Mouse (Mus musculus) thymus, postnatal 14 days (tissue): ENCODE measurements around the gene Adarb1.

Experiments
- DNase-seq: peaks from one replicate; pipeline ENCODE4 v3.0.0; 2021

Adarb1 gene

GRCm38 (mm10) chr10:77380716-77381115, 37.4 kb downstream of the Adarb1 start:
- DNase-seq = no peak

- DNase-seq = no peak
These were observed 38.9 kb downstream of the Adarb1 start for GRCm38 (mm10) chr10:77379199-77379598.

- no peak for DNase-seq
These were observed 42.0 kb downstream of the Adarb1 start for GRCm38 (mm10) chr10:77376056-77376455.

- DNase-seq = no peak
These were observed 43.1 kb downstream of the Adarb1 start for GRCm38 (mm10) chr10:77374948-77375347.

- DNase-seq = no peak
These were observed 43.7 kb downstream of the Adarb1 start for GRCm38 (mm10) chr10:77374407-77374806.

GRCm38 (mm10) chr10:77370129-77370528, 47.9 kb downstream of the Adarb1 start:
- DNase-seq = no peak

- DNase-seq = no peak
These were observed 50.1 kb downstream of the Adarb1 start for GRCm38 (mm10) chr10:77367973-77368372.

DNA sequence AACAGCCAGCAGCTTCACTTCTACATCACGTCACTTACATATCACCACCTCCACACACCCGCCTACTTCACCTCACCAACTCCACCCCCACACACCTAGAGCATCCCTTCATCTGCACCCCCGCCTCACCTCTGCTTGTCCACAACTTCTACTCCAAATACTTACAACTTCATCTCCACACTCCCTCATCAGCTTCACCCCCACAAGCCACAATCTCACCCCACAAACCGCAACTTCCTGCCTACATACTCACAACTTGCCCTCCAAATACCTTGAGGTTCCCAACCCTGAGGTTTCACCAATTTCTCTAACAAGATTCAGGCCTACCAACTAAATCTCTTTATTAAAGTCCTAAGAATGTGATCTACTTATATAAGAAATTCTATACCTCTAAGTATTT, 51.1 kb downstream of the Adarb1 start:
- peak; percentile 36 for DNase-seq

DNA sequence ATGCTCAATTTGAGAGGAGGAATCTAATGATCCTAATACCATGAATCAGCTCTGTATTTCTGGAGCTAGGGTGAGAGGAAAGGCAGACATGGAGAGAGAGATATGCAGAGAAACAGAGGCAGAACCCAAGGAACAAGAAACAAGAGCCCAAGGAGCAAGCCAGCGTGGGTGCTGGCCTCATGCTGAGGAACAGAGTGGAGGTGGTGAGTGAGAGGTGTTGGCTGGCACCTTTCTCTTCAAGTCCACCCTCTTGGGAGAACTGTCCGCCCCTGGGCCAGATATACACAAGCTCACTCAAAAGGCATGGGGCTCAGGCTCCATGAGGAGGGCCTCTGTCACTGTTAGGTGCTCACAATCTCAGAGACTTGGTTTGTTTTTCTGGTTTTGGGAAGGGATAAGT, 52.9 kb downstream of the Adarb1 start:
- no peak for DNase-seq

DNA sequence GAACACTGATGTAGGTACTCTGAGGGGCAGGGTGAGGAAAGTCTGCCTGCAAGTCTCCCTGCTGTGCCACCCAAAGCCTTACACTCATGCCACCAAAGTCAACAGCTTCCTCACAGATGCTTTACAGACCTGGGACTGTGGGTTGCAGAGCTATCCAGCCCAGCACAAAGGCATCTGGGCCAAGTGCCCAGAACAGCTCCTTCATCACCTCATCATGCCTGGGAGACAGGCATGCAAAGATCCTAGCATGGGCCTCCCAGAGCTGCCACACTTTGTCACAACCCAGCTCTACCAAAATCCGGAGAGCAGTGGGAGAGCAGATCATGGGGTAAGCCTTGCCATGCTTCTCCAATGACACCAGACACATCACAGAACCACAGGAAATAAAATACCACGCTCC, 57.6 kb downstream of the Adarb1 start:
- no peak for DNase-seq

- DNase-seq = no peak
These were observed 60.1 kb downstream of the Adarb1 start for GRCm38 (mm10) chr10:77357957-77358356.

- DNase-seq = peak; percentile 74
These were observed 64.9 kb downstream of the Adarb1 start for GRCm38 (mm10) chr10:77353031-77353745.

- DNase-seq = no peak
These were observed 75.2 kb downstream of the Adarb1 start for GRCm38 (mm10) chr10:77342842-77343241.

- DNase-seq = no peak
These were observed 76.4 kb downstream of the Adarb1 start for GRCm38 (mm10) chr10:77341711-77342110.

GRCm38 (mm10) chr10:77341059-77341458, 77.0 kb downstream of the Adarb1 start:
- DNase-seq = no peak

DNA sequence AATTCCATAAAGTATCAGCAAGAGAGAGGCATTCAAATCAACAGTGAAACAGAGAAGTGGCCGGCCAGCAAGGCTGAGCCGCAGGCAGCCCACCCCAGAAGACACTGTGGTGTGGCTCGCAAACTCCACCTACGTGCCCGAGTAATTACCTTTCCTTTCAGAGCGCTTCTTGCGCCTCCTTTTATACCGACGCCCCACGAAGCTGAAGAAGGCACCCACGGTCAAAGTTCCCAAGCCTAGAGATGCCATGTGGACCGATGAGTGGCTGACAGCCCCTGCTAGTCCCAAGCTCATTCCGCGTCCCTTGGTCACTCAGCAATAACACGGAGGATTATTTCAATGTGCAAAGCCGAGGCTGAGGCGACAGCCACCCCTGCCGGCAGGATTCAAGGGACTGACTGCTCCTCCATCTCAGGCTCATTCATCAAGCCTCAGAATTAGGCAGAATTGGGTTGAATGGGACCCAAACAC, 78.2 kb downstream of the Adarb1 start:
- no peak for DNase-seq

GRCm38 (mm10) chr10:77333518-77333917, 84.6 kb downstream of the Adarb1 start:
- no peak for DNase-seq

- DNase-seq = no peak
These were observed 88.5 kb downstream of the Adarb1 start for GRCm38 (mm10) chr10:77329446-77330094.

DNA sequence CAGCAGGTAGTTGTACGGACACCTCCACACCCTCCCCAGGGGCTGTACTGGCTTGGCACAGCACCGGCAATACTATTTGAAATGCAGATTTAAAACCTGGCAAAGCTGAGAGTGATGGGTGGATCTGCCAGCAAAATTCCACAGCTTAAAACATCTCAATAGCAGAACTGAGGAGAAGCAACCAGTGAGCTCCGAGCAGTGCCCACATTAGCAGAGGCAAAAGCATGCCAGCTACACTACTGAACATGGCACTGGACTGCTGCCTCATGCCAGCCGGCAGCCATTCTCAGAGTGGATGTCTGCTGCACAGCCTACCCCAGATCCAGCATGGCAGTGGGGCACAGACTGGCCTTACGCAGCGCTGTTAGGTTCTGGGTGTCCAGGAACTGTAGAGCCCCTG, 93.4 kb downstream of the Adarb1 start:
- DNase-seq = no peak

DNA sequence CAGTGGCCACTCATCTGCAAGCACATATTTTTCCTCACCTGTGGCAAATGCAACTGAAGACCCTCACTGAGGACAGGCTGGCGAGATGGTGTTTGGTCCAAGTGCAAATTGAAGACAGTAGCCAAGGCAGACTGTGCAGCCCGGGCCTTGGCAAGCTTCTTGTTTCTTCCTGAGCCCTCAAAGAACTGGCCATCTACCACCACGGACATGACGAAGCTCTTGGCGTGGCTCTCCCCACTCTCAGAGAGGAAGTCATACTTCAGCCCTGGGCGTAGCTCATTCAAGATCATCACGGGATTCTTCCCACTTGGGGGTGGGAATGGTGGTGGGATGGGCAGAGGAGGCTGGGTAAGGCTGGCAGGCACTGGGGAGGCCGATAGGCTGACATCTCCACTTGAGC, 96.5 kb downstream of the Adarb1 start:
- DNase-seq = no peak

DNA sequence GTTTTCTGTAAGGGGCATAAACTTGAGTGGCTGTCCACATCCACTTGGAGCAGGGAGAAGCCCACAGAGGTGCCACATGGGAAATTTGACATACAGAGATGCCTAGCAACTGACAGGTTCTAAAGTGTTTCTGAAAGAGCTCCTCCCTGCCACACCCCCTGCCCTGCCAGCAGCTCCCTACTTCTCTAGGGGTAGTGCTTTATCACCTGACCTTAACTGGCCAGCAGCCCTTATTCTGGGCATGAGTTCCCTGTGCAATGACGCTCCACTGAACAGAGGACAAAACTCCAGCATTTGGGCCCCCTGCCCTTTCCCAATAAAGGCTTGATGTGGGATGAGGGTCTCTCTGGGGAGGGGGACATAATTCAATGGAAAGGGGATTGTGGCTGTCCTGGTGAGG, 97.1 kb downstream of the Adarb1 start:
- no peak for DNase-seq

DNA sequence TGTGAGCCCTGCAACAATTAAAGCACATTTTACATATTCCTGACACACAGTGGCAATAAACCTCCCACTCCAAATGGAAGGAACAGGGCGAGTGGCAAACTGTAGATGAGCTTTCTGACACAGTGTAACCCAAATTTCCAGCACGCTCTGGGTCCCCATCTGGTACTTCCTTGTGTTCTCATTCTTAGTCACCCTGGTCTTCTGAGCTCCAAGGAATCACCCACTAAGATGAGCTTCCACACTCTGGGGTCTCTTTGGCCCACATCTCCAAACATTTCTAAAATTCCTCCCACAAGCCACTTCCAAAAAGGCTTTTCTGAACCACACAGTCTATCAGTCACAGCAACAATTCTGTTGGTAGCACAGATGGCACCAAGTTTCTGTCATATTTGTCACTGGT, 102.4 kb downstream of the Adarb1 start:
- no peak for DNase-seq

DNA sequence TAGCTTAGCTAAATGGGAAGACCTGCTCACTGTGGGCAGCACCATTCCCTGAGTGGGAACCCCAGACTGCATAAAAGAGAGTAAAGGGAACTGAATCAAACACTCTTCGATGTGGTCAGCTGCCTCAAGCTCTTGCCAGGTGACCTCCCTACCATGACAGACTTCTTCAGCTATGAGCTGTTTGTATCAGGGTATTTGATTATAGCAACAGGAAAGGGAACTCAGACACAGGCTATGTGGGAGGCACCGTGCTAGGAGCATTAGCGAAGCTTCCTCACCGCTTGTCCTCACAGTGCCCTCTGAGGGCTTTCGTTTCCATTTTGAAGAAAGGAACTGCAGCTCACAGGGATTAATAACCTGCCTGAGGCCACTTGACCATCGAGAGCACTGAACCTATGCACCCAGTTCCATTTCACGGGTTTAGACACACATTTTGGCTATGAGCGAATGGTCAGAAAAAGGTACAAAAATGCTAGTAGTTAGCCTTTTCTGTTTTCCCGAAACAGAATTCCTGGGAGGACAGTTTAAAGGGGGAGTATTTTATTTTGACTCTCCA, 103.3 kb downstream of the Adarb1 start:
- DNase-seq = no peak

GRCm38 (mm10) chr10:77308978-77309377, 109.1 kb downstream of the Adarb1 start:
- DNase-seq = no peak
